Mouse (Mus musculus): ENCODE data around the gene Opcml. TPM values are rescaled to one million over a fixed set of nuclear protein-coding genes. Genes with fewer than 3 reads are reported as not detected.

The Opcml gene
- total and polyA plus RNA-seq, 3 experiments: 0.94 to 1.3 (median 1.2) TPM

DNA sequence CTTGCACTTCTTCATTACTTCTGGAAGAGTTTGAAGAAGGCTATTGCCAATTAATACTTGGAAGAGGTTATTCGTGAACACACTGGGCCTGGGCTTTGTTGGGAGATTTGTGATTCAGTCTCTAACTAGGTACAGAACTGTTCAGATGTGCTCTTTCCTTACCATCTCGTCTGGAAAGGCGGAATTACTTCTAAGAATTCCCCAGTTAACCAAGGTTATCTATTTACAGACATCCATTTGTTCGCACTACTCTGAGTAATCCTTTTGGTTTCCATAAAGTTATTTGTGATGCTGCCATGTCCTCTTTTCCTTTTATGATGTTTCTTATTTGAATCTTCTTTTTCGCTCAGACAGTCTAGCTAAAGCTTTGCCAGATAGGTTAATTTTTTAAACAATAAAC is 630.2 kb downstream of the Opcml start:
- 85% methylated on average over 5 of the region's 5 CpGs for WGBS
- no peak overlapping the region for H3K27ac ChIP-seq
- TF ChIP-seq EP300 (IDR thresholded peaks at IDR 0.05; ENCODE audit: insufficient read depth, low read depth, low read length) (no peak), POLR2A (IDR thresholded peaks at IDR 0.05; ENCODE audit: insufficient read depth, low read depth, low read length) (no peak), CTCF (IDR thresholded peaks at IDR 0.05) (no peak)
- intact Hi-C loops (cut with DNase I): no loop called here
- H3K9ac ChIP-seq (ENCODE audit: low read depth, low read length): no peak overlapping the region
- no peak overlapping the region for H3K4me3 ChIP-seq
- no peak for DNase-seq
- no peaks in the 10 kb centered on the region for H3K4me1 ChIP-seq (ENCODE audit: control insufficient read depth, insufficient read depth, low read length)
- no peaks in the 10 kb centered on the region for H3K79me2 ChIP-seq (replicated peaks; ENCODE audit: control insufficient read depth, insufficient read depth, low read length)
- no peaks in the 10 kb centered on the region for H3K36me3 ChIP-seq (ENCODE audit: control insufficient read depth, insufficient read depth, low read length)
- H3K27me3 ChIP-seq (ENCODE audit: control insufficient read depth, insufficient read depth, low read length): no peaks in the 10 kb centered on the region

- Histone ChIP-seq H3K4me3 (no peak overlapping the region), H3K27ac (no peak overlapping the region), H3K36me3 (ENCODE audit: control insufficient read depth, insufficient read depth, low read length) (no peaks in the 10 kb centered on the region), H3K27me3 (ENCODE audit: control insufficient read depth, insufficient read depth, low read length) (no peaks in the 10 kb centered on the region), H3K9ac (ENCODE audit: low read depth, low read length) (no peak overlapping the region), H3K79me2 (replicated peaks; ENCODE audit: control insufficient read depth, insufficient read depth, low read length) (no peaks in the 10 kb centered on the region), H3K4me1 (ENCODE audit: control insufficient read depth, insufficient read depth, low read length) (no peaks in the 10 kb centered on the region)
- TF ChIP-seq CTCF (IDR thresholded peaks at IDR 0.05) (no peak), EP300 (IDR thresholded peaks at IDR 0.05; ENCODE audit: insufficient read depth, low read depth, low read length) (no peak), POLR2A (IDR thresholded peaks at IDR 0.05; ENCODE audit: insufficient read depth, low read depth, low read length) (no peak)
- intact Hi-C loops (cut with DNase I): no loop called here
- no peak for DNase-seq
- 46% methylated on average over 12 of the region's 12 CpGs for WGBS
These were observed 632.8 kb downstream of the Opcml start for GRCm38 (mm10) chr9:28423407-28423806.

DNA sequence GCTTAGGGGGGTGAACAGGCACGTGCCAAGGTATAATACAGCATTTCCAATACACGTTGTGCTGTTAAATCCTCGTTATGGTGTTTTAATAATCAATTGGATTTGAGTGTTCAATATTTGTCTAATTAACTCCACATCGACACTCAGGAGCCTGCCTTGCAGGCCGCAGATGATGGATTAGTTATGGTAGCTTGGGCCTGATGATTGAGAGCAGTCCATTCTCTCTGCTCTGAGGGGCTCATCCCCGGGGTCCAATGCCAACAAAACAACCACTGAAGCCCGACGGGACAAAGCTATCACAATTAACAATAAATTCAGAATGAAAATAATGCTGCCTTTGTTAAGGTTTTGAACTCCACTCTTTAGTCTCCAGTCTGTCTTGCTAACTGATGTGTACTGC is 641.6 kb downstream of the Opcml start:
- 86% methylated on average over 8 of the region's 8 CpGs for WGBS
- TF ChIP-seq EP300 (IDR thresholded peaks at IDR 0.05; ENCODE audit: insufficient read depth, low read depth, low read length): no peak
- TF ChIP-seq CTCF (IDR thresholded peaks at IDR 0.05): no peak
- intact Hi-C loops (cut with DNase I): no loop called here
- no peak overlapping the region for H3K9ac ChIP-seq (ENCODE audit: low read depth, low read length)
- H3K4me1 ChIP-seq (ENCODE audit: control insufficient read depth, insufficient read depth, low read length): no peaks in the 10 kb centered on the region
- no peak overlapping the region for H3K27ac ChIP-seq
- H3K27me3 ChIP-seq (ENCODE audit: control insufficient read depth, insufficient read depth, low read length): no peaks in the 10 kb centered on the region
- no peaks in the 10 kb centered on the region for H3K36me3 ChIP-seq (ENCODE audit: control insufficient read depth, insufficient read depth, low read length)
- H3K4me3 ChIP-seq: no peak overlapping the region
- DNase-seq: no peak
- no peaks in the 10 kb centered on the region for H3K79me2 ChIP-seq (replicated peaks; ENCODE audit: control insufficient read depth, insufficient read depth, low read length)

DNA sequence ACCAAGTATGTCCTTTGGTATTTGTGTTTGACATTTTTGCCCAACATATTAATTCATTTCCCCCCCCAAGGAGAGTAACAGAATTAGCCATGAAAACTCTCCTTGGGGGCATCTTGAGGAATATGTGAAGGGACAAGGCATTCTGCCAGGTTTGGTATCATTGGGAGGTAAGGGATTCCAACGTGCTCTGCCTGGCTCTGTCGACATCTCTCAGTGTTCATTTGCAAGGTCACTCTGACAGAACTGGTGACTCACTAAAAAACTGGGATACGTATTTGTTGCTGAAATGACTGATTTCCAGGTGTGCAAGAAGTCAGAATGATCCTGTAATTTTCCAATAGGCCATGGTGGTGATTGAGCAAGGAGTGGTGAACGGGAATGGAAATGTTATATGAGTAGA is 648.2 kb downstream of the Opcml start:
- WGBS: 77% methylated on average over 4 of the region's 4 CpGs
- intact Hi-C loops (cut with DNase I): no loop called here
- H3K9ac ChIP-seq (ENCODE audit: low read depth, low read length): no peak overlapping the region

DNA sequence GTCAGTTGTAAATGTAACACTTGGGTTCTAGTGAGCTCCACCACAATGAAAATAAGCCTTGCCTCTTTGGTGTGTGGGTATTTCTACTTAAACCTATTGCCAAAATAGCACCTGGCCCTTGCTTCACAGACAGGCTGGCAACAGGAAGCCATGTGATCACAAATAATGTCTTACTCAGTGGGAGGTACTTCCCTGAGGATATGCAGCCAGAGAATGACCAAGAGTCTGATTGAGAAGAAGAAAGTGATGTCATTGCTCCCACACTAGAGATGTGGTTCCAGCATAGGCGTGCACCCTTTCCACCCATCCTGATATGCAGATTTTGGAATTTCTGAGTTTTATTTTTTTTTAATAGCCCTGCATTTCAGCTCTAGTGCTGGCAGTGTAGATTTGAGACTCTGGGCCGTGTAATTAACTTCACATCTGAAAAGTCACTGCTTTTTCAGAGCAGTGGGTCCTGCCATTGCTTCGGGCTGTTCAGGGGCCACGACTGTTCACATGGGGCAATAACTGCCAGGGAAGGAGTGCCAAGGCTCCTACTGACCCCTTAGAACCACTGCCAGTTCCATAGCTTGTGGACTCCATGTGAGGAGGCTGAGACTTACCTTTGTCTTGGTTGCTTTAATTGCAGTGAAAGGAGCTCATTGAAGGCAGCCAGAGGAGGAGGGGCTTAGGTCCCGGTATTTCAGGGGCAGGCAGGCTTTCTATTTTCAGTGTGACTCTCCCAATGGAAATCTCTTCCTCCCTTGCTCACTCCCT is 649.0 kb downstream of the Opcml start:
- WGBS: 48% methylated on average over 5 of the region's 5 CpGs
- peaks cover 2% of the 10 kb centered on the region for H3K4me1 ChIP-seq (ENCODE audit: control insufficient read depth, insufficient read depth, low read length)

More for the DNA sequence above, 648.2 kb downstream of the Opcml start:
- TF ChIP-seq EP300 (IDR thresholded peaks at IDR 0.05; ENCODE audit: insufficient read depth, low read depth, low read length) (no peak), CTCF (IDR thresholded peaks at IDR 0.05) (no peak), POLR2A (IDR thresholded peaks at IDR 0.05; ENCODE audit: insufficient read depth, low read depth, low read length) (no peak)
- no peak overlapping the region for H3K4me3 ChIP-seq
- H3K4me1 ChIP-seq (ENCODE audit: control insufficient read depth, insufficient read depth, low read length): peaks cover 2% of the 10 kb centered on the region
- no peak overlapping the region for H3K27ac ChIP-seq
- H3K27me3 ChIP-seq (ENCODE audit: control insufficient read depth, insufficient read depth, low read length): no peaks in the 10 kb centered on the region
- DNase-seq: no peak
- H3K79me2 ChIP-seq (replicated peaks; ENCODE audit: control insufficient read depth, insufficient read depth, low read length): no peaks in the 10 kb centered on the region
- H3K36me3 ChIP-seq (ENCODE audit: control insufficient read depth, insufficient read depth, low read length): no peaks in the 10 kb centered on the region

GRCm38 (mm10) chr9:28440192-28440795 is 649.7 kb downstream of the Opcml start:
- H3K27ac ChIP-seq: no peak overlapping the region
- H3K4me1 ChIP-seq (ENCODE audit: control insufficient read depth, insufficient read depth, low read length): peaks cover 4% of the 10 kb centered on the region
- no peaks in the 10 kb centered on the region for H3K36me3 ChIP-seq (ENCODE audit: control insufficient read depth, insufficient read depth, low read length)
- no peak overlapping the region for H3K4me3 ChIP-seq
- no peak overlapping the region for H3K9ac ChIP-seq (ENCODE audit: low read depth, low read length)
- intact Hi-C loops (cut with DNase I): no loop called here
- no peaks in the 10 kb centered on the region for H3K27me3 ChIP-seq (ENCODE audit: control insufficient read depth, insufficient read depth, low read length)
- WGBS: 62% methylated on average over 3 of the region's 3 CpGs
- no peak for DNase-seq
- H3K79me2 ChIP-seq (replicated peaks; ENCODE audit: control insufficient read depth, insufficient read depth, low read length): no peaks in the 10 kb centered on the region
- no peak for TF ChIP-seq POLR2A (IDR thresholded peaks at IDR 0.05; ENCODE audit: insufficient read depth, low read depth, low read length)
- no peak for TF ChIP-seq EP300 (IDR thresholded peaks at IDR 0.05; ENCODE audit: insufficient read depth, low read depth, low read length)

More for the DNA sequence above, 649.0 kb downstream of the Opcml start:
- no peaks in the 10 kb centered on the region for H3K79me2 ChIP-seq (replicated peaks; ENCODE audit: control insufficient read depth, insufficient read depth, low read length)
- H3K9ac ChIP-seq (ENCODE audit: low read depth, low read length): no peak overlapping the region
- H3K4me3 ChIP-seq: no peak overlapping the region
- intact Hi-C loops (cut with DNase I): no loop called here
- no peak for DNase-seq
- no peaks in the 10 kb centered on the region for H3K27me3 ChIP-seq (ENCODE audit: control insufficient read depth, insufficient read depth, low read length)
- H3K27ac ChIP-seq: no peak overlapping the region
- H3K36me3 ChIP-seq (ENCODE audit: control insufficient read depth, insufficient read depth, low read length): no peaks in the 10 kb centered on the region
- TF ChIP-seq EP300 (IDR thresholded peaks at IDR 0.05; ENCODE audit: insufficient read depth, low read depth, low read length) (no peak), POLR2A (IDR thresholded peaks at IDR 0.05; ENCODE audit: insufficient read depth, low read depth, low read length) (no peak), CTCF (IDR thresholded peaks at IDR 0.05) (no peak)
